Mouse (Mus musculus) gastrocnemius, adult 2 months (tissue): ENCODE data around the gene Zfp758. TPM values are rescaled to one million over a fixed set of nuclear protein-coding genes. Genes with fewer than 3 reads are reported as not detected.
"Not testable (repeated sequence)": the region's sequence is repeated elsewhere in the genome, so short reads cannot be mapped to it uniquely, and the experiment has no call there.

Source experiments
- DNase-seq: peaks from one replicate; pipeline ENCODE4 v3.0.0; 2022
- H3K27ac ChIP-seq: fragments of 200-600 bp; 2 replicates; pipeline ENCODE4 v1.8.1; 2022; ENCODE audit warnings: mild to moderate bottlenecking
- H3K4me3 ChIP-seq: fragments of 200-600 bp; 2 replicates; pipeline ENCODE4 v1.8.1; 2022; ENCODE audit warnings: mild to moderate bottlenecking, moderate library complexity
- CTCF ChIP-seq: fragments of 200-600 bp; IDR thresholded peaks from 2 replicates; pipeline ENCODE4 v1.8.1; 2022; ENCODE audit warnings: antibody characterized with exemption, mild to moderate bottlenecking, moderate library complexity
- intact Hi-C: fragments of 180-260 bp; cut with DNase I; formaldehyde crosslinking; loops from one replicate; pipeline ENCODE4 v1.15.1; 2025
- long read RNA-seq, 2 experiments: library from polyadenylated mRNA; stranded (forward); transcript quantifications; one replicate each; pipeline ENCODE4 v2.0.0; 2021
- total RNA-seq, 2 experiments: library from RNA; stranded (reverse); gene quantifications; 2 replicates each; pipeline ENCODE4 v1.2.3; 2021

Zfp758 gene
- 1 to 10 TPM; 8.4 to 8.6 TPM for total RNA-seq
- long read RNA-seq, experiment 1, partial matches to known transcripts = 0 of 6 reads
- long read RNA-seq, experiment 1, other reads (novel, unspliced or antisense) = 1 of 6 reads
- long read RNA-seq, experiment 2, transcript Zfp758-203 (4 exons, 2,860 nt) = major isoform, 5 of 10 reads
- long read RNA-seq, experiment 2, partial matches to known transcripts = 0 of 10 reads
- long read RNA-seq, experiment 2, other reads (novel, unspliced or antisense) = 0 of 10 reads

- peak; percentile 60 for DNase-seq
- peak within 1 kb of the TSS; percentile 95 for H3K27ac ChIP-seq
- intact Hi-C loops = loop anchor here (5.0 kb wide), 1 partner anchor 44 kb away; no protein-coding TSS in a partner anchor
- H3K4me3 ChIP-seq = peak within 1 kb of the TSS; percentile 86
These were observed at the start of gene Zfp758, which contains the start of gene Zfp944 for GRCm38 (mm10) chr17:22361101-22361781. Gene Zfp758, plus strand, starts transcription at chr17:22361453. Gene Zfp944, minus strand, starts transcription at chr17:22361400.

DNA sequence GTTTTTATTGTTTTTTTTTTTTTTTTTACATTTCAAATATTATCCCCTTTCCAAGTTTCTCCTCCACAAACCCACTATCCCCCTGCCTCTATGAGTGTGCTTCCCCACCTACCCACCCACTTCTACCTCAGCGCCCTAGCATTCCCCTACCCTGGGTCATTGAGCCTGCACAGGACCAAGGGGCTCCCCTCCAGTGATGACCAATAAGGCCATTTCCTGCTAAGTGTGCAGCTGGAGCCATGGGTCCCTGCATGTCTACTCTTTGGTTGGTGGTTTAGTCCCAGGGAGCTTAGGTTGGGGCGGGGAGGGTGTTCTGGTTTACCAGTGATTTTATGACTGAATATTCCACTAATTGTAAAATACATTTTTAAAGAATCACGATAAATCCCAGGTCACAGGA, 47.0 kb upstream of the Zfp758 start:
- DNase-seq, intact Hi-C loops: not testable (repeated sequence)
- H3K27ac ChIP-seq = peak overlapping the region; percentile 87
- peak overlapping the region; percentile 87 for H3K4me3 ChIP-seq

DNA sequence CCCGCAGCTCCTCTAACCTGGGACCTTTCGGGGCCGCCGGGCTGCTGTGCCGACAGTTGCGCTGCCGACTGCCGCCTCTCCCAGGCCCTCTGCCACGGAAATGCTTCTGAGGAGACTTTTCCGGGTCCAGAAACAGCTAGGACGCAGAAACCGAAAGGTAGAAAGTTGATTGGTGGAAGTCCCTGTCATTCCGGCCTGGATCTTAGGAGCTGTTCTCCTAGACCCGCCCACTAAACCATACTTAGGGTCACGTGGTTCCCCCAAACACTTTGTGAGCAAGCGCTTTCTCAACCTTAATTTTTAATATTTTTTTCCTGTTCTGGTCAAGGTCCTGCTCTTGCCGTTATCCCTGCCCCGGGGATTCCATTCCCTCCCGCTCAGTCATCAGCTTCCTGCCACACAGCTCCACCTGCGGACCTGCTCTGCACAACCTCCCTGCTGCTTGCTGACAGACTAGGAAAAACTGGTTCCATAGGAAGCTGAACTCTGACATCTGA, 46.5 kb upstream of the Zfp758 start, which contains the start of gene CT030661.1:
Gene CT030661.1 (minus strand): TSS at position 108 of the 497 bp plus-strand sequence.
- TF ChIP-seq CTCF = peak; percentile 31; the same call in 1 of the 2 replicates
- Histone ChIP-seq H3K4me3 (peak within 1 kb of the TSS; percentile 87), H3K27ac (peak within 1 kb of the TSS; percentile 87)
- intact Hi-C loops = loop anchor here (5.0 kb wide), 1 partner anchor 48 kb away; the partner anchor contains the start of genes Zfp758 and Zfp944
- peak; percentile 87 for DNase-seq

GRCm38 (mm10) chr17:22315247-22315646, 46.0 kb upstream of the Zfp758 start:
- H3K27ac ChIP-seq = peak overlapping the region; percentile 87
- H3K4me3 ChIP-seq = peak overlapping the region; percentile 87
- DNase-seq = not testable (repeated sequence)
- intact Hi-C loops = loop anchor here (5.0 kb wide), 1 partner anchor 47 kb away; the partner anchor contains the start of genes Zfp758 and Zfp944

- Histone ChIP-seq H3K27ac (no peak overlapping the region), H3K4me3 (no peak overlapping the region)
- peak; percentile 17 for DNase-seq
- peak; percentile 80 for TF ChIP-seq CTCF
- intact Hi-C loops = loop anchor here (5.0 kb wide), 1 partner anchor 60 kb away; no protein-coding TSS in a partner anchor
These were observed 8.5 kb upstream of the Zfp758 start for GRCm38 (mm10) chr17:22352794-22353193.

GRCm38 (mm10) chr17:22360572-22360971, 681 bp upstream of the Zfp758 start:
- Histone ChIP-seq H3K4me3 (peak overlapping the region; percentile 86), H3K27ac (peak overlapping the region; percentile 95)
- intact Hi-C loops = loop anchor here (5.0 kb wide), 1 partner anchor 43 kb away; no protein-coding TSS in a partner anchor
- no peak for DNase-seq
- TF ChIP-seq CTCF = no peak

GRCm38 (mm10) chr17:22363895-22364294, 2.6 kb downstream of the Zfp758 start:
- Histone ChIP-seq H3K27ac (no peak overlapping the region), H3K4me3 (no peak overlapping the region)
- TF ChIP-seq CTCF = no peak
- intact Hi-C loops = loop anchor here (5.0 kb wide), 1 partner anchor 47 kb away; no protein-coding TSS in a partner anchor
- DNase-seq = no peak

GRCm38 (mm10) chr17:22410756-22411155, 49.5 kb downstream of the Zfp758 start:
- DNase-seq = no peak
- H3K4me3 ChIP-seq = no peak overlapping the region
- peak; percentile 71 for TF ChIP-seq CTCF
- intact Hi-C loops = loop anchor here (5.0 kb wide), 2 partner anchors 58 to 328 kb away; no protein-coding TSS in a partner anchor
- H3K27ac ChIP-seq = no peak overlapping the region

DNA sequence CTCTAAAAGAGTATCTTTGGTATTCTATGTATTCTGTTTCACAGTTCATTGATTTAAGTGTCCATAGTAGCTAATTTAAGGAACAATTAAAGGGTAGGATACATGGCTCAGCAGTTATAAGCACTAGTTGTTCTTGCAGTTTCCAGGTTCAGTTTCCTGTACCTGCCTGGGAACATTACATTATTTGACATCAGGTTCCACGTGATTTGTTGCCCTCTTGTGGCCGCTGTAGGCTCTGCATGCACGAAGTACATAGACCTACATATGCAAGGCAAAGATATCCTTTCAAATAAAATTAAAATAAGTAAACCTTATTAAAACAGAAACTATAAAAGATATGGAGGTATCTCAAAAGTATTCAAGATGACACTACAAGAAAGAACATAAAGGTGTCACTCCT, 56.3 kb downstream of the Zfp758 start:
- DNase-seq = peak; percentile 62
- TF ChIP-seq CTCF = peak; percentile 91
- no peak overlapping the region for H3K27ac ChIP-seq
- H3K4me3 ChIP-seq = no peak overlapping the region
- intact Hi-C loops = no loop called here

GRCm38 (mm10) chr17:22423952-22424617, 62.8 kb downstream of the Zfp758 start, which contains the start of gene Zfp946:
Gene Zfp946, plus strand, starts transcription at chr17:22424222.
- intact Hi-C loops = loop anchor here (5.0 to 10.0 kb wide), 2 partner anchors 197 to 1479 kb away; partner anchors contain the start of genes Ppp2r1a and Zfp994
- Histone ChIP-seq H3K27ac (peak within 1 kb of the TSS; percentile 83), H3K4me3 (peak within 1 kb of the TSS; percentile 86)
- TF ChIP-seq CTCF = no peak
- peak; percentile 85 for DNase-seq

GRCm38 (mm10) chr17:22424636-22425354, 63.5 kb downstream of the Zfp758 start:
- intact Hi-C loops = loop anchor here (5.0 to 10.0 kb wide), 2 partner anchors 197 to 1480 kb away; partner anchors contain the start of genes Ppp2r1a and Zfp994
- peak overlapping the region; percentile 86 for H3K4me3 ChIP-seq
- no peak for DNase-seq
- peak overlapping the region; percentile 83 for H3K27ac ChIP-seq
- TF ChIP-seq CTCF = no peak

Other genes with a start within 250 kb of the Zfp758 start
- gene Zfp947, start 195.3 kb upstream of the Zfp758 start, total RNA-seq = under 1 TPM; 0.38 to 0.92 TPM
- gene Zfp994, start 135.8 kb upstream of the Zfp758 start, total RNA-seq = 1 to 10 TPM; 2.0 to 2.4 TPM
- 1 to 10 TPM; 8.3 to 9.5 TPM for gene CT030661.1, start 46.6 kb upstream of the Zfp758 start, total RNA-seq
- gene Zfp944, start 53 bp upstream of the Zfp758 start, total RNA-seq = 1 to 10 TPM; 4.3 to 5.6 TPM
- 1 to 10 TPM; 4.3 to 4.5 TPM for gene Zfp946, start 62.8 kb downstream of the Zfp758 start, total RNA-seq
- not detected for gene Vmn2r111, start 212.0 kb downstream of the Zfp758 start, total RNA-seq
- not detected for gene Vmn2r112, start 239.5 kb downstream of the Zfp758 start, total RNA-seq